Mouse (Mus musculus): Measurements from ENCODE around the gene Cd63. TPM values are rescaled to one million over a fixed set of nuclear protein-coding genes. Genes with fewer than 3 reads are reported as not detected.

Cd63 gene
- polyA plus RNA-seq, 1 experiment = 130 TPM

- Histone ChIP-seq H3K4me3 (ENCODE audit: low read depth, low read length) (peak within 1 kb of the TSS; percentile 78), H3K9ac (ENCODE audit: low read depth, poor library complexity, severe bottlenecking) (peak within 1 kb of the TSS; percentile 48), H3K4me1 (ENCODE audit: control insufficient read depth, insufficient read depth, low read length) (peaks cover 3% of the 10 kb centered on the region), H3K27ac (ENCODE audit: insufficient read depth, low read length) (no peak within 1 kb of the TSS), H3K27me3 (ENCODE audit: control insufficient read depth, insufficient read depth, low read length, poor library complexity, severe bottlenecking) (no peaks in the 10 kb centered on the region), H3K9me3 (replicated peaks; ENCODE audit: control insufficient read depth, insufficient read depth, low read length, poor library complexity, severe bottlenecking) (no peaks in the 10 kb centered on the region), H3K36me3 (ENCODE audit: control insufficient read depth, insufficient read depth, low read length, poor library complexity, severe bottlenecking) (no peaks in the 10 kb centered on the region)
- TF ChIP-seq CTCF (IDR thresholded peaks at IDR 0.05; ENCODE audit: low read depth, low read length) (no peak), POLR2A (IDR thresholded peaks at IDR 0.05; ENCODE audit: insufficient read depth, low read length) (no peak), EP300 (IDR thresholded peaks at IDR 0.05; ENCODE audit: insufficient read depth, low read depth, low read length) (no peak)
These were observed 32.8 kb downstream of the Cd63 start, which contains the start of gene Itga7 for GRCm38 (mm10) chr10:128933574-128933973. Itga7 (plus strand) TSS chr10:128933818.

GRCm38 (mm10) chr10:128933976-128934721 is 33.4 kb downstream of the Cd63 start:
- peak overlapping the region; percentile 56 for H3K4me3 ChIP-seq (ENCODE audit: low read depth, low read length)
- peaks cover 3% of the 10 kb centered on the region for H3K4me1 ChIP-seq (ENCODE audit: control insufficient read depth, insufficient read depth, low read length)
- peak overlapping the region; percentile 48 for H3K9ac ChIP-seq (ENCODE audit: low read depth, poor library complexity, severe bottlenecking)
- no peak for TF ChIP-seq POLR2A (IDR thresholded peaks at IDR 0.05; ENCODE audit: insufficient read depth, low read length)
- TF ChIP-seq CTCF (IDR thresholded peaks at IDR 0.05; ENCODE audit: low read depth, low read length) = no peak
- TF ChIP-seq EP300 (IDR thresholded peaks at IDR 0.05; ENCODE audit: insufficient read depth, low read depth, low read length) = no peak
- no peaks in the 10 kb centered on the region for H3K9me3 ChIP-seq (replicated peaks; ENCODE audit: control insufficient read depth, insufficient read depth, low read length, poor library complexity, severe bottlenecking)
- no peaks in the 10 kb centered on the region for H3K27me3 ChIP-seq (ENCODE audit: control insufficient read depth, insufficient read depth, low read length, poor library complexity, severe bottlenecking)
- no peaks in the 10 kb centered on the region for H3K36me3 ChIP-seq (ENCODE audit: control insufficient read depth, insufficient read depth, low read length, poor library complexity, severe bottlenecking)
- H3K27ac ChIP-seq (ENCODE audit: insufficient read depth, low read length) = no peak overlapping the region

- H3K4me3 ChIP-seq (ENCODE audit: low read depth, low read length) = no peak overlapping the region
- no peaks in the 10 kb centered on the region for H3K27me3 ChIP-seq (ENCODE audit: control insufficient read depth, insufficient read depth, low read length, poor library complexity, severe bottlenecking)
- TF ChIP-seq EP300 (IDR thresholded peaks at IDR 0.05; ENCODE audit: insufficient read depth, low read depth, low read length) = no peak
- no peak for TF ChIP-seq CTCF (IDR thresholded peaks at IDR 0.05; ENCODE audit: low read depth, low read length)
- TF ChIP-seq POLR2A (IDR thresholded peaks at IDR 0.05; ENCODE audit: insufficient read depth, low read length) = no peak
- H3K27ac ChIP-seq (ENCODE audit: insufficient read depth, low read length) = no peak overlapping the region
- no peaks in the 10 kb centered on the region for H3K36me3 ChIP-seq (ENCODE audit: control insufficient read depth, insufficient read depth, low read length, poor library complexity, severe bottlenecking)
- H3K4me1 ChIP-seq (ENCODE audit: control insufficient read depth, insufficient read depth, low read length) = peaks cover 3% of the 10 kb centered on the region
- H3K9me3 ChIP-seq (replicated peaks; ENCODE audit: control insufficient read depth, insufficient read depth, low read length, poor library complexity, severe bottlenecking) = no peaks in the 10 kb centered on the region
- H3K9ac ChIP-seq (ENCODE audit: low read depth, poor library complexity, severe bottlenecking) = no peak overlapping the region
These were observed 34.4 kb downstream of the Cd63 start for GRCm38 (mm10) chr10:128934997-128935787.

- Histone ChIP-seq H3K9ac (ENCODE audit: low read depth, poor library complexity, severe bottlenecking) (no peak overlapping the region), H3K27me3 (ENCODE audit: control insufficient read depth, insufficient read depth, low read length, poor library complexity, severe bottlenecking) (no peaks in the 10 kb centered on the region), H3K9me3 (replicated peaks; ENCODE audit: control insufficient read depth, insufficient read depth, low read length, poor library complexity, severe bottlenecking) (no peaks in the 10 kb centered on the region), H3K27ac (ENCODE audit: insufficient read depth, low read length) (no peak overlapping the region), H3K36me3 (ENCODE audit: control insufficient read depth, insufficient read depth, low read length, poor library complexity, severe bottlenecking) (no peaks in the 10 kb centered on the region), H3K4me1 (ENCODE audit: control insufficient read depth, insufficient read depth, low read length) (peaks cover 3% of the 10 kb centered on the region), H3K4me3 (ENCODE audit: low read depth, low read length) (no peak overlapping the region)
- no peak for TF ChIP-seq EP300 (IDR thresholded peaks at IDR 0.05; ENCODE audit: insufficient read depth, low read depth, low read length)
- no peak for TF ChIP-seq POLR2A (IDR thresholded peaks at IDR 0.05; ENCODE audit: insufficient read depth, low read length)
- TF ChIP-seq CTCF (IDR thresholded peaks at IDR 0.05; ENCODE audit: low read depth, low read length) = no peak
These were observed 35.1 kb downstream of the Cd63 start for GRCm38 (mm10) chr10:128935826-128936440.

- Histone ChIP-seq H3K4me1 (ENCODE audit: control insufficient read depth, insufficient read depth, low read length) (peaks cover 3% of the 10 kb centered on the region), H3K27ac (ENCODE audit: insufficient read depth, low read length) (no peak overlapping the region), H3K27me3 (ENCODE audit: control insufficient read depth, insufficient read depth, low read length, poor library complexity, severe bottlenecking) (no peaks in the 10 kb centered on the region), H3K9me3 (replicated peaks; ENCODE audit: control insufficient read depth, insufficient read depth, low read length, poor library complexity, severe bottlenecking) (no peaks in the 10 kb centered on the region), H3K4me3 (ENCODE audit: low read depth, low read length) (no peak overlapping the region), H3K36me3 (ENCODE audit: control insufficient read depth, insufficient read depth, low read length, poor library complexity, severe bottlenecking) (no peaks in the 10 kb centered on the region), H3K9ac (ENCODE audit: low read depth, poor library complexity, severe bottlenecking) (no peak overlapping the region)
- TF ChIP-seq POLR2A (IDR thresholded peaks at IDR 0.05; ENCODE audit: insufficient read depth, low read length) (no peak), EP300 (IDR thresholded peaks at IDR 0.05; ENCODE audit: insufficient read depth, low read depth, low read length) (no peak), CTCF (IDR thresholded peaks at IDR 0.05; ENCODE audit: low read depth, low read length) (no peak)
These were observed 37.1 kb downstream of the Cd63 start for GRCm38 (mm10) chr10:128937756-128938390.

Data from ES-Bruce4 (cell line).